Mouse (Mus musculus): ENCODE results near the gene Gm45837. TPM values are rescaled to one million over a fixed set of nuclear protein-coding genes. Genes with fewer than 3 reads are reported as not detected.

Gene Gm45837
- polyA plus RNA-seq, 1 experiment from 2014 or later: 3.2 TPM

DNA sequence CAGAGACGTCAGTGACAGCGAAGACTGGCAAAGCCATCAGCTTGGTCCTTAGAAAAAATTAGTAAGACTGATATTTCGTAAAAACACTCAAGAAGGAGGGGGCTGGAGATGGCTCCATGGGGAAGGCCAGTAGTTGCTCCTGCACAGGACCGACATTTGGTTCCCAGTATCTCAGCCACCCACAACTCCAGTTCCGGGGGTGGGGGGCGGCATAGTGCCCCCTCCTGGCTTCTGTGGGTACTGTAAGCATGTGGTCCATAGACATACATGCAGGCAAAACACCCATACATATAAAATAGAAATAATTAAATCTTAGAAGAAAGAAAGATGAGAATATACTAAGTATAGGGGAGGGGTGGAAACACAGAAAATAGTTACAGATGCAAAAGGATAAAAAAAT is 105.8 kb downstream of the Gm45837 start:
- H3K4me2 ChIP-seq (replicated peaks): no peak overlapping the region
- no peaks in the 10 kb centered on the region for H3K4me1 ChIP-seq
- no peaks in the 10 kb centered on the region for H3K9me3 ChIP-seq
- WGBS: 58% methylated on average over 6 of the region's 6 CpGs
- H3K27me3 ChIP-seq: no peaks in the 10 kb centered on the region
- H3K27ac ChIP-seq: no peak overlapping the region
- H3K9ac ChIP-seq: no peak overlapping the region
- H3K4me3 ChIP-seq: no peak overlapping the region
- no peaks in the 10 kb centered on the region for H3K36me3 ChIP-seq
- ATAC-seq (ENCODE audit: low FRiP score, low read depth): no peak

DNA sequence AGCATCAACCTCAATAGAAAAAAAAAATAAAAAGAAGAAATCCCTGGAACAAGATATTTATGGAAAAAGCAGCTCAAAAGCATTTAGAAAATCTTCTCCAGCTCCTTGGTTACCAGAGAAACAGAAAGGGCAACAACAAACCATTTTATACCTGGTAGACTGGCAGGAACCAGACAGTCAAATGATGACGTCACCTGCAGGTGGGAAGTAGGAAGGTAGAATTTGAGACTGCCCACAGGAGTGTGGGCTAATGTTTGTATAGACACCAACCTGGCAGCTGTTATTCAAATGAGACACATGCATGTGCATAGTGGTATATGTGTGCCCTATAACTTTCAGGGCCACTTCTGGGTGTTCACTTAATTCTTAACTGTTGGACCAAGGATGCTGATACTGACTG is 111.0 kb downstream of the Gm45837 start:
- Histone ChIP-seq H3K27me3 (no peaks in the 10 kb centered on the region), H3K4me1 (no peaks in the 10 kb centered on the region), H3K27ac (no peak overlapping the region), H3K9me3 (no peaks in the 10 kb centered on the region), H3K9ac (no peak overlapping the region), H3K4me2 (replicated peaks) (no peak overlapping the region), H3K4me3 (no peak overlapping the region), H3K36me3 (no peaks in the 10 kb centered on the region)
- WGBS: 71% methylated on average over 1 of the region's 1 CpGs
- ATAC-seq (ENCODE audit: low FRiP score, low read depth): no peak

DNA sequence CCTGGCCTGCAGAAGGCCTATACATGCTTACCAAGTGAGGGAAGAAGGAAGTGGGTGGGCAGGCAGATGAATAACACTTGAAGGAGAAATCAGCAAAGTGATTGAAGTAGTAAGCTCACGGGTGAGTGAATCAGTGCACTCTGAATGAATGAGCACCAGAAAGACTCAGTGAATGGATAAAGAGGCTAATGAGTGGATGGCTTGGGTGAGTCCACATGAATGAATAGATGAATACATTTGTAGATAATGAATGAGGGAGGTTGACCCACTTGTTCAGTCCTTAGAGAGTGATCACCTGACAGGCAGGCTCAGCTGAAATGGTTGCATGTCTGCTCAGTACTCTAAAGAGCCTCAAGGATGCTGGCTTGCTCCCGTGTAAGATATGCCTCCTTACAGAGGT is 112.5 kb downstream of the Gm45837 start:
- 83% methylated on average over 2 of the region's 2 CpGs for WGBS
- H3K9ac ChIP-seq: no peak overlapping the region
- no peaks in the 10 kb centered on the region for H3K9me3 ChIP-seq
- H3K27me3 ChIP-seq: no peaks in the 10 kb centered on the region
- no peak for ATAC-seq (ENCODE audit: low FRiP score, low read depth)
- no peak overlapping the region for H3K4me3 ChIP-seq
- no peaks in the 10 kb centered on the region for H3K36me3 ChIP-seq
- H3K27ac ChIP-seq: no peak overlapping the region
- no peaks in the 10 kb centered on the region for H3K4me1 ChIP-seq
- H3K4me2 ChIP-seq (replicated peaks): no peak overlapping the region

DNA sequence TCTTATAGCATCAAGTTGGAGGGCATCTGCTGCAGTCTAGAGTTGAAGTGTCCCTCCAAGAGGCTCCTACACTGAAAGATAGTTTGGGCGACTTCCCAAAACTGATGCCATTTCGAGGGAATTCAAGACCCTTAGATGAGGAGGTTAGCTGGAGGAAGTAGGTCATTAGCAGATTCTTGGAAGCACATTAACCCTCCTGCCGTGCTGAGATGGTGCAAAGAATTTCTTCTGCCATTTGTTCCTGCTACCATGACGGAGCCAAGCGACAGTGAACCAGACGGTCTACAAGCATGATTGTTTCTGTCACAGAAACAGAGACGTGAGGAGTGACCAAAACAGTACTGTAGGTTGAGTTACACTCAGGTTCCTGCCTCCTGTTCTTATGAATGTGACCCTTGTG is 115.8 kb downstream of the Gm45837 start:
- Histone ChIP-seq H3K36me3 (no peaks in the 10 kb centered on the region), H3K27ac (no peak overlapping the region)

DNA sequence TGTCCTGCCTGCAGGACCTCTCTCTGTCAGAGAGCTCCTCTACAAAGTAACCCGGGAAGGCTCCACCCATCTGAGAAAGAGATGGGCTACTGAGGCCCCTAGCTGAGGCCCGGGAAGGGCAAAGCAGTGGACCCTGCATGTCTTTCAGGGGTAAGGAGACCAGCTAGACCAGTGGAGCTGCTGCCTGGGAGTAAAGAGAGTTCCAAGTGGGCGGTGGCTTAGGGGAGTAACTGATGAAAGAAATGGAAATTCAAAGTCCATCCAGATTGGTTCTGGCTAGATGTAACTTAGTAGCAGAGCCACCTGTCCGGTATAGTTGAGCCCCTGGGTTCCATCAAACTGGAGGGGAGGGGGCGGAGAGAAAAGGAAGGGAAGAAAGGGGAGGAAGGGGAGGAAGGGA is 123.7 kb downstream of the Gm45837 start:
- Histone ChIP-seq H3K9ac (no peak overlapping the region), H3K36me3 (no peaks in the 10 kb centered on the region), H3K27ac (no peak overlapping the region), H3K9me3 (no peaks in the 10 kb centered on the region), H3K4me2 (replicated peaks) (no peak overlapping the region), H3K4me1 (no peaks in the 10 kb centered on the region), H3K27me3 (0 out of 2 replicates have a peak, but pooled peaks cover 5% of the 10 kb centered on the region), H3K4me3 (no peak overlapping the region)
- no peak for ATAC-seq (ENCODE audit: low FRiP score, low read depth)
- WGBS: 32% methylated on average over 5 of the region's 5 CpGs

More for the DNA sequence above, 115.8 kb downstream of the Gm45837 start:
- Histone ChIP-seq H3K4me2 (replicated peaks) (no peak overlapping the region), H3K9ac (no peak overlapping the region), H3K9me3 (no peaks in the 10 kb centered on the region), H3K27me3 (no peaks in the 10 kb centered on the region), H3K4me3 (no peak overlapping the region), H3K4me1 (no peaks in the 10 kb centered on the region)
- ATAC-seq (ENCODE audit: low FRiP score, low read depth): no peak
- WGBS: 57% methylated on average over 7 of the region's 7 CpGs

DNA sequence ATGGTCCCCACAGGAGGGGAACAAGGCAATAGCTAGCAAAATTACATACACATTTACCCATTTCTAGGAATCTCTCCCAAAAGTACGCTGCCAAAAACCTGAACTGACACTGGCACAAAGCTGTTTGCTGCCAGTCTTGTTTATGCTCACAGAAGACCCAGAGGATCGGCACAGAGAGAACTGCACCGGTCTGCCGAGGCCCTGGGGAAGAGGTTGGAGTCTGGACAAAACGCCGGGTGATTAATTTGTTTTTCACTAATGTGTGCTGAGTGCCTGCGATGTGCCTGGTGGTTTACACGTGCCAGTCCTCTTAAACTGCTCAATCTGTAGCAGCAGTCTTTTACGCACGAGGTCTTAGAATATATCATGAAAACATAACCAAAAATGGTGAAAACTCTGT is 124.4 kb downstream of the Gm45837 start:
- Histone ChIP-seq H3K9ac (no peak overlapping the region), H3K4me1 (no peaks in the 10 kb centered on the region), H3K27ac (no peak overlapping the region), H3K4me3 (no peak overlapping the region), H3K9me3 (no peaks in the 10 kb centered on the region), H3K27me3 (0 out of 2 replicates have a peak, but pooled peaks cover 7% of the 10 kb centered on the region), H3K36me3 (no peaks in the 10 kb centered on the region), H3K4me2 (replicated peaks) (no peak overlapping the region)
- 64% methylated on average over 10 of the region's 10 CpGs for WGBS
- ATAC-seq (ENCODE audit: low FRiP score, low read depth): no peak

DNA sequence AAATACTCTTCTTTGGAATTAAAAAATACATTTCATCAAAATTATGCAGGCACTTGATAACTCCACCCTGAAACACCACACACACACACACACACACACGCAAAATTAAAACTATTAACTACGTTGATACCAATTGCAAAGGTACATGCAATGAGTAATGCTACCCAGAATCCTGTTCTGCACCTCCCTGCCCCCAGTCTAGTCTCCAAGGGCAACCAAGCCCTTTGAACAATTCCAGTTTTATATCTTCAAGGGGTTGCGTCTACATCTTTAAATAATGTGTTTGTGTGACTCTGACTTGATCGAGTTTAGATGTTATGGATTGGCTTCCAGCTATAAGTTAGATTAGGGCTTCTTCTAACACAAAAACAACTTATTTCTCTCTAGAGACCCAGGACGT is 124.8 kb downstream of the Gm45837 start:
- no peak overlapping the region for H3K27ac ChIP-seq
- H3K4me3 ChIP-seq: no peak overlapping the region
- H3K4me2 ChIP-seq (replicated peaks): no peak overlapping the region
- 74% methylated on average over 5 of the region's 5 CpGs for WGBS
- H3K27me3 ChIP-seq: 0 out of 2 replicates have a peak, but pooled peaks cover 7% of the 10 kb centered on the region
- ATAC-seq (ENCODE audit: low FRiP score, low read depth): no peak
- no peak overlapping the region for H3K9ac ChIP-seq
- no peaks in the 10 kb centered on the region for H3K9me3 ChIP-seq
- no peaks in the 10 kb centered on the region for H3K36me3 ChIP-seq
- no peaks in the 10 kb centered on the region for H3K4me1 ChIP-seq

DNA sequence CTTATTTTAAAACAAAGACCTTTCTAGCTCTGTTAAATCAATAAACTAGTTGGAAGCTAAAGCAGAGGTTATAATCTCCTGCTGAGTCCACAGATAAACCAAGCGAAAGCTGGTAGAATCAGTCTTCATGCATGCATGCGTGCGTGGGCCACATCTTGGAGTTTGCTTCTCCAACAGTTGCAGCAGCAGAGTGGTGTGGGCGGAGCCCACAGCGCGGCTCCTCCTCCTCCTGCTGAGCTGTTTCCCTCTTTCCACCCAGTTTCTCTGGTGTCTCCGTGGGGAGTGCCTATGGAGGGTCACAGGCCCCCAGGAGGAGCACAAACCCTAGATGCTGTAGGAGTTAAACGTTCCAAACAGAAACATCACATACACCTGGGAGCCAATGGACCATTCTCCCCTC is 126.9 kb downstream of the Gm45837 start:
- no peaks in the 10 kb centered on the region for H3K36me3 ChIP-seq
- peaks cover 7% of the 10 kb centered on the region; the same call in 1 of the 2 replicates for H3K27me3 ChIP-seq
- ATAC-seq (ENCODE audit: low FRiP score, low read depth): no peak
- WGBS: 48% methylated on average over 8 of the region's 8 CpGs
- H3K27ac ChIP-seq: no peak overlapping the region
- H3K4me2 ChIP-seq (replicated peaks): no peak overlapping the region
- no peak overlapping the region for H3K9ac ChIP-seq
- no peak overlapping the region for H3K4me3 ChIP-seq
- H3K4me1 ChIP-seq: no peaks in the 10 kb centered on the region
- H3K9me3 ChIP-seq: no peaks in the 10 kb centered on the region

DNA sequence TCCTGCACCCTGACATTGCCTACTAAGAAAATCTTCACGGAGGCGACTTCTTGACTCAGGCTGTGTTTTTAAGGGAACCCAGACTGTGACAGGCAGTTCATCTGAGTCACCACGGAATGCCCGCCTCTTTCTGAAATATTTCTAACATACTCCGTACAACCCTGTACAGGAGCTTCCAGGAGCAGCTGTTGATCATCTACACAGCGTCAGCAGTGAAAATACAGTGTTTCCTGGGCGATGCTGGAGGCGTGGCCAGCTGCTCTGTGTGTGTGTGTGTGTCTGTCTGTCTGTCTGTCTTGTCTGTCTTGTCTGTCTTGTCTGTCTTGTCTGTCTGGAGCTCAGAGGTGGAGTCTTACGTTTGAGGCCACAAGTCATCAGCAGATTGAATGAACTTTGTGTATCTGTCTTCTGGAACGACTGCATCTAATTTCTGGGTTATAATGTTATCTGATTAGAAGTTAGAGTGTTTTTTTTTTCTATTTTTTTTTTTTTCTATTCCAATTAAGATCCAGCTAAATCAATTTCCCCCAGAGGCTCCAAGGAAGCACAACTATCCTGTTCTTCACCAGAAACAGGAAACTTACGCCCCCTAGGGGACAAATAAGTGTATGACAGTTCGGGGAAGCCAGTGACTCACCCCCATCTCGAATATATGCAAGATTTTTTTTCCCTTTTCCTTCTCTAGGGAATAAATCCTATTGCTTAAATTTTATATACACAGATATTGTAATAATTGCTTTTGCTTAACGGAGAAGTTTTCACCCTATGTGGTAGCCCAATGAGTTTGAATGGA is 127.7 kb downstream of the Gm45837 start:
- Histone ChIP-seq H3K4me2 (replicated peaks) (no peak overlapping the region), H3K36me3 (no peaks in the 10 kb centered on the region), H3K9me3 (no peaks in the 10 kb centered on the region), H3K4me1 (no peaks in the 10 kb centered on the region), H3K27ac (no peak overlapping the region), H3K4me3 (no peak overlapping the region), H3K9ac (no peak overlapping the region), H3K27me3 (peaks cover 7% of the 10 kb centered on the region; the same call in 1 of the 2 replicates)
- 53% methylated on average over 14 of the region's 14 CpGs for WGBS
- ATAC-seq (ENCODE audit: low FRiP score, low read depth): no peak

DNA sequence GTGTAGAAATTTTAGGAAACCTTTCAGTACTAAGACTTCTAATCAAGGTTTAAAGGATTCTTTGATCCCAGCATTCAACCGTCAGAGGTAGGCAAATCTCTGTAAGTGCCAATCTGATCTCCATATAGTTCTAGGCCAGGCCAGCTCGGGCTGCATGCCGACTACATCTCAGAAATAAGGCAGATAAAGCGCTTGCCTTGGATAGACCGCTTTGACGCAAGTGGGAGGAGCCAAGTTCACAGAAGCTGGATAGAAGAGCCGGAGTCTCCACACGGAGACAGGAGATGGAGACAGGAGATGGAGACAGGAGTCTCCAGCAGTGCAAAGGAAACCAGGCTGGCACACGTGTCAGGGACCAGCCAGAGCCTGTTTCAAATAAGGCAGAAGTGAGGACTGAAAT is 129.1 kb downstream of the Gm45837 start:
- 44% methylated on average over 9 of the region's 9 CpGs for WGBS
- H3K27me3 ChIP-seq: peaks cover 2% of the 10 kb centered on the region; the same call in 1 of the 2 replicates
- H3K36me3 ChIP-seq: no peaks in the 10 kb centered on the region
- ATAC-seq (ENCODE audit: low FRiP score, low read depth): no peak
- no peaks in the 10 kb centered on the region for H3K4me1 ChIP-seq
- H3K9me3 ChIP-seq: no peaks in the 10 kb centered on the region
- H3K4me2 ChIP-seq (replicated peaks): no peak overlapping the region
- H3K4me3 ChIP-seq: no peak overlapping the region
- no peak overlapping the region for H3K9ac ChIP-seq
- H3K27ac ChIP-seq: no peak overlapping the region

DNA sequence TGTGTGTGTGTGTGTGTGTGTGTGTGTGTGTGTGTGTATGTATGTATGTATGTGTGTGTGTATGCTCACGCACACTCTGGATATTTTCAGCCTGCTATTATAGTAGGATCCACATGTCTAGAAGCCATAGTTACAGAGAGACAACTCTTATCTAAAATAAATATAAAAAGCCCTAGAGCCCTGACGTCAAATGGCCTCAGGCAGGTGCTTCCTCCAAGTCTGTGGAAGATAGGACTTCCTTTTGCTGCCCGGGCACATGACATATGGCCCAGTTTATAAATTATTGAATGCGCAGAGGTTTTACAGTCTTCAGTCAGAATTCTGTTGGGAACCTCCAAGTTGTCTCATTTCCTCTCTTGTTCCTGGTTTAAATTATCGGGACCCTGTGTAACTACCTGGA is 130.0 kb downstream of the Gm45837 start:
- H3K27ac ChIP-seq: no peak overlapping the region
- peaks cover 2% of the 10 kb centered on the region; the same call in 1 of the 2 replicates for H3K27me3 ChIP-seq
- no peaks in the 10 kb centered on the region for H3K4me1 ChIP-seq
- H3K4me2 ChIP-seq (replicated peaks): no peak overlapping the region
- H3K4me3 ChIP-seq: no peak overlapping the region
- H3K9me3 ChIP-seq: no peaks in the 10 kb centered on the region
- no peaks in the 10 kb centered on the region for H3K36me3 ChIP-seq
- H3K9ac ChIP-seq: no peak overlapping the region
- WGBS: 61% methylated on average over 5 of the region's 5 CpGs
- ATAC-seq (ENCODE audit: low FRiP score, low read depth): no peak

DNA sequence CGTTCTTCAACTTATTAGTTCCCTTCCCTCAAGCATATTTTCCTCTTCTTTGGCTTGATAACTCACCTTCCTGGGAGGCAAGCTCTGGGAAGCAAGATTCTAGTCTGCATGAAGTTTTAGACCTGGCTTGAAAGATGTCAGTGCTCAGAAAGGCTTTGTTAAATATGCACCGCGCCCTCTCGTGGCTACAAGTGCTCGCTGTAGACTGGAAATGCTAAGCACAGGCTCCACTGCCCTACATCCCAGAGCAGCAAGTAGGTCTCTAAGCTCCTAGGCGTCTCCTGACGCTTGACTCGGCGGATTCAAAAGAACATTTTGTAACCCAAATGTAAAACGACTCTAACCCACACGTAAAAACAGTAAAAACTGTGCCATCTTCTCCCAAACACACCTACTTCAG is 130.4 kb downstream of the Gm45837 start:
- H3K9ac ChIP-seq: no peak overlapping the region
- no peaks in the 10 kb centered on the region for H3K36me3 ChIP-seq
- no peaks in the 10 kb centered on the region for H3K4me1 ChIP-seq
- 4% methylated on average over 11 of the region's 11 CpGs for WGBS
- no peak overlapping the region for H3K27ac ChIP-seq
- no peak for ATAC-seq (ENCODE audit: low FRiP score, low read depth)
- H3K4me3 ChIP-seq: no peak overlapping the region
- no peaks in the 10 kb centered on the region for H3K9me3 ChIP-seq
- H3K4me2 ChIP-seq (replicated peaks): no peak overlapping the region; the same call in 1 of the 2 replicates
- H3K27me3 ChIP-seq: peaks cover 2% of the 10 kb centered on the region; the same call in 1 of the 2 replicates

DNA sequence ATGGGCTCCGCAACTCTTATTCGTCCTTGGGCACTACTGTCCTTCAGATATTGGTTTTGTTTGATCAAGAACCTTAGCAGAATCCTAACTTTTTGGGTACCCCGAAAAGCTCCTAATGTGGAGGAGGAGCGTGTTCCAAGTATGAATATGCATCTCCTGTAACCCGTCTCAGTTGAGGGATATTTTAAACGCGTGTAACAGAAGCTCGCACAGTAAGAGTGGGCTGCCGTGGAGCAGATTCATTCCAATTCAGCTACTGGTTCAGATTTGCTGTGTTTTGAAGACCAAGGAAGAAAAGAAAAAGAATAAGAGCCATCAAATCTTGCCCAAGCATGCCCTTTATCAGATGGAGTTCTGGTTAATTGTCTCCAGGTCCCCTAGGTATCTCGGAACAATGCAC is 131.0 kb downstream of the Gm45837 start:
- Histone ChIP-seq H3K4me2 (replicated peaks) (no peak overlapping the region; the same call in 1 of the 2 replicates), H3K4me3 (no peak overlapping the region), H3K36me3 (no peaks in the 10 kb centered on the region), H3K9ac (no peak overlapping the region), H3K27me3 (peaks cover 2% of the 10 kb centered on the region; the same call in 1 of the 2 replicates), H3K4me1 (no peaks in the 10 kb centered on the region), H3K9me3 (no peaks in the 10 kb centered on the region), H3K27ac (no peak overlapping the region)
- WGBS: 73% methylated on average over 10 of the region's 10 CpGs
- no peak for ATAC-seq (ENCODE audit: low FRiP score, low read depth)

All from limb, embryonic 13.5 days (tissue).